Mouse (Mus musculus): ENCODE measurements around the gene Dock10.

Dock10 gene

GRCm38 (mm10) chr1:80613395-80614011 lies 144.8 kb downstream of the Dock10 start:
- DNase-seq (ENCODE audit: low read depth, low spot score), result no peak

- DNase-seq (ENCODE audit: low read depth, low spot score), result no peak
Measured at GRCm38 (mm10) chr1:80607546-80607945, 150.8 kb downstream of the Dock10 start.

- no peak for DNase-seq (ENCODE audit: low read depth, low spot score)
Measured at GRCm38 (mm10) chr1:80606131-80606754, 152.1 kb downstream of the Dock10 start.

GRCm38 (mm10) chr1:80604332-80604731 lies 154.0 kb downstream of the Dock10 start:
- DNase-seq (ENCODE audit: low read depth, low spot score), result no peak

- no peak for DNase-seq (ENCODE audit: low read depth, low spot score)
Measured at GRCm38 (mm10) chr1:80603081-80603480, 155.2 kb downstream of the Dock10 start.

- DNase-seq (ENCODE audit: low read depth, low spot score), result no peak
Measured at GRCm38 (mm10) chr1:80583281-80583680, 175.0 kb downstream of the Dock10 start.

GRCm38 (mm10) chr1:80582186-80582585 lies 176.1 kb downstream of the Dock10 start:
- DNase-seq (ENCODE audit: low read depth, low spot score), result no peak

- no peak for DNase-seq (ENCODE audit: low read depth, low spot score)
Measured at GRCm38 (mm10) chr1:80576898-80577297, 181.4 kb downstream of the Dock10 start.

- no peak for DNase-seq (ENCODE audit: low read depth, low spot score)
Measured at GRCm38 (mm10) chr1:80556446-80556845, 201.9 kb downstream of the Dock10 start.

GRCm38 (mm10) chr1:80541522-80541921 lies 216.8 kb downstream of the Dock10 start:
- no peak for DNase-seq (ENCODE audit: low read depth, low spot score)

GRCm38 (mm10) chr1:80522197-80522596 lies 236.1 kb downstream of the Dock10 start:
- DNase-seq (ENCODE audit: low read depth, low spot score), result no peak

- DNase-seq (ENCODE audit: low read depth, low spot score), result no peak
Measured at GRCm38 (mm10) chr1:80520456-80520855, 237.9 kb downstream of the Dock10 start.

GRCm38 (mm10) chr1:80519893-80520292 lies 238.4 kb downstream of the Dock10 start:
- DNase-seq (ENCODE audit: low read depth, low spot score), result no peak

GRCm38 (mm10) chr1:80515836-80516235 lies 242.5 kb downstream of the Dock10 start:
- peak; percentile 13 for DNase-seq (ENCODE audit: low read depth, low spot score)

- peak; percentile 39 for DNase-seq (ENCODE audit: low read depth, low spot score)
Measured at GRCm38 (mm10) chr1:80512210-80512948, 245.9 kb downstream of the Dock10 start.

- DNase-seq (ENCODE audit: low read depth, low spot score), result no peak
Measured at GRCm38 (mm10) chr1:80504757-80505156, 253.6 kb downstream of the Dock10 start.

- DNase-seq (ENCODE audit: low read depth, low spot score), result no peak
Measured at GRCm38 (mm10) chr1:80504081-80504480, 254.2 kb downstream of the Dock10 start.

- DNase-seq (ENCODE audit: low read depth, low spot score), result no peak
Measured at GRCm38 (mm10) chr1:80502456-80503165, 255.7 kb downstream of the Dock10 start.

- no peak for DNase-seq (ENCODE audit: low read depth, low spot score)
Measured at GRCm38 (mm10) chr1:80499264-80499663, 259.1 kb downstream of the Dock10 start.

GRCm38 (mm10) chr1:80496360-80496759 lies 262.0 kb downstream of the Dock10 start:
- no peak for DNase-seq (ENCODE audit: low read depth, low spot score)

GRCm38 (mm10) chr1:80483419-80483818 lies 274.9 kb downstream of the Dock10 start:
- no peak for DNase-seq (ENCODE audit: low read depth, low spot score)

- no peak for DNase-seq (ENCODE audit: low read depth, low spot score)
Measured at GRCm38 (mm10) chr1:80474942-80475341, 283.4 kb downstream of the Dock10 start.

Measured in retina, postnatal 7 days (tissue).